Mouse (Mus musculus) heart, adult 11 months (tissue): ENCODE results near the gene Zkscan1.
"Not testable (repeated sequence)": the region's sequence is repeated elsewhere in the genome, so short reads cannot be mapped to it uniquely, and the experiment has no call there.

ENCODE experiments used
- DNase-seq: peaks from one replicate; pipeline ENCODE4 v3.0.0; 2022

The Zkscan1 gene

DNA sequence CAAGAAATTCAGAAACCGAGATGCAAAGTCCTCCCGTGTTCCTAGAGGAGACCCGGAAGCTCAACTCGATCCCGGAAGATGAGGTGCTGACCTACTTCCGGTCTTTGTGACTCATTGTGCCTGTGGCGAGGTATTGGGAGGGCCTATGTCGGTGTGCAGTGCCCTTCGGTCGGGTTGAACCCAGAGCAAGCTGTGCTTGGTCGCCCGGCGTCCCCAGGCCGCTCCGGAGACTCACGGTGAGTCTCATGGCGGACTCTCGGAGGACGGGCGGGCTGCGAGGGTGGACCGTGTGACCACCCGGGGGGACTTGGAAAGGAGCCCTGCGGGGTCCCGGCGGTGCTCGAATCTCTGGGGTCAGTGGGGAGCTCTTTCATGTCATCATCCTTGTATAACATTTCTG lies at the start of gene Zkscan1:
Zkscan1 (plus strand) TSS at position 89 of the 400 bp plus-strand sequence.
- DNase-seq: peak; percentile 98

DNA sequence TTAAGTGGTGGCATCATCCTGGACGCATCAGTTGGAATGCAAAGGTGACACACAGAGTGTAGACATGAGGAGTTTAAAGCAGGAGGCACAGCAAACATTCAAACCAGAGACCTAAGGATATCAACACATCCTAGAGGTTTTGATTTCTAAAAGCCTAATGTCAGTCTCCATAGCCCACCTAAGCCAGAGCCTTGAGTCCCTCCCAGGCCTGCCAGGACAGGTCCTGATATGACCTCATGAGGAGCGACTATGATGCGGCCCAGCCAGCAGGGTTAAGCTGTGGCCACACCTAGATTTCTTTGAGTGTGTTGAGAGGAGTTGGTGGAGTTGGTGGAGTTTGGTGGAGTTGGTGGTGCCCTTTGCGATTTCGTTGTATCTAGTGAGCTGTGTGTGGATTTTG lies 32.0 kb upstream of the Zkscan1 start, which contains the start of gene Smok3c:
Smok3c (plus strand) TSS at position 301 of the 400 bp plus-strand sequence.
- not testable (repeated sequence) for DNase-seq

DNA sequence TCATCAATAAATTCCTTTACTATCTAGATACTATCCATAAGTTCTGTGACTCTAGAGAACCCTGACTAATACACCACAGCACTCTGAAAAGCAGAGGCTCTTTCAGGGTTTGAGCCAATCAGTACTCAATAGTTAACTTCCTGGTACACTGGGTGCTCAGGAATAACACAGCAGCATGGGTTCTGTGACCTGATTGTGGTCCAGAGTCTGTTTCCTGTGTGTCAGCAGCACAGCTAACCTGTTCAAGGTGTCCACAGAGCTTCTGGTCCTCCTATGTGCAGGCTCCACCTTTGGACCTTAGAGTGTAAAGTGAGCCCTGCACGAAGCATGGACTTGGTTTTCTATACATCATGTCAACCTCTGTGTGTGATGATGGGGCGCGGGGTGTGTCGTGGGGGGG lies 11.1 kb upstream of the Zkscan1 start:
- DNase-seq: peak; percentile 69

DNA sequence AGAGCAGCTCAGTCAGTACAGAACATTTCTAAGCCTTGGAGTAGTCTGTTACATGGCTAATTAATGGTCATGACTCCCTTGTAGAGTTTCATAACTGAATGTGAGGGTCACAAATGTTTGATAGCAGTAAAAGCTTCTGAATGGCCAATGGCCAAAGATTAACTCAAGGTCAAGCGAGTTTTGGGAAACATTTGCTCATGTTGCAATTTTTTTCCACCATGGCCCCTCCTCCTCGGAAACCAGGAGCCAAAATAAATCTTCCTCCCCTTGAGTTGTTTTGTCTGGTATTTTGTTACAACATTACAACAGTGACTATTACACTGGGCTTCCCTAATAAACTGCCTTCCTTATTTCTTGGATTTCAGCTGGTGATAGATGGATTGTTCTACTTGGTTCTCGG lies 9.2 kb upstream of the Zkscan1 start:
- no peak for DNase-seq

DNA sequence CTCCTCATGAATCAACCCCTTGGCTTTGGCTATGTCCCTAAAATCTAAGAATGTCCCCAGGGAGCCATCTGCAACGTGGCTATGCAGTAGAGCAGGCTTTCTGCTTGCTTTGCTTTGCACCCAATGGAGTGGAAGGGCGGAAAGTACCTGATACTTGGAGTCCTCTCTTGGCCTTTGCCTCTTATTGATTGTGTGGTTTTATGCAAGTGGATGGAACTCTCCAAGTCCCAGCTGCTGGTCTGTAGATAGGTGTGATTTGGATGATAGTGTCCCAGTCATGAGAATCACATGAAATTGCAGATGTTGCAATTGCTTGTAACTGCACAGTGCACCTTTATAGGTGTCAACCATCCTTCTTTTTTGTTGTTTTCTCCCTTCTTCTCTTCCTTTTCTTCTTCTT lies 8.7 kb upstream of the Zkscan1 start:
- peak; percentile 41 for DNase-seq

DNA sequence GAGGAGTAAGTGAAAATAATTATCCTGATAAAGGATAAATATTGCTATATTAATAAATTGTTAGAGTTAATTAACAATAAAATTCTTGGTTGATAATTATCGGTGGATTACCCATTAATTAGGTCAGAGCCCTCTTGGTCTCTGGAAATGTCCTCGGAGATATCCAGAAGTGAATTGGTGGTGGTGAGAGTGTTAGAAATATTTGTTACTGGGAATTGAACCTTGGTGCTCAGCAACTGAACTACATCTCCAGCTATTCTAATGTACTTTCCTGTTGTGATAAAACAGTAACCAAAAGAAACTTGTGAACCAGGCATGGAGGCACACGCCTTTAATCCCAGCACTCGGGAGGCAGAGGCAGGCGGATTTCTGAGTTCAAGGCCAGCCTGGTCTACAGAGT lies 4.4 kb upstream of the Zkscan1 start:
- no peak for DNase-seq

DNA sequence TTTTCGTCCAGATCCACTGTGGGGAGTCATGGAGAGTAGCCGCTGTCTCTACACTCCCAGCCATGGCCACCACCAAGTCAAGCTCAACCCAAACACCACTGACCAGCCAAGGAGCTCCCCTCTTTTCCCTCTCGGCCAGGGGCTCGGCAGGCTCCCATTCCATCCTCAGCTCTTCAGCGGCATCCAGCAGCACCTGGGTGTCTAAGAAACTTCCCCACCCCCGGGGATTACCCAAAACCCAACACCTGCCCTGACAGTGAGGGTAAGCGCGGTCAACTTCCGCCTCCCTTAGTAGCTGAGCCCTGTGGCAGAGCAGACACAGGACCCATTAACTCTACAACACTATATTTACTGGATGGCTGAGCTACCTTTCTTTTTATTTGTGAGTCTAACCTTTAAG lies 3.4 kb upstream of the Zkscan1 start:
- peak; percentile 68 for DNase-seq

DNA sequence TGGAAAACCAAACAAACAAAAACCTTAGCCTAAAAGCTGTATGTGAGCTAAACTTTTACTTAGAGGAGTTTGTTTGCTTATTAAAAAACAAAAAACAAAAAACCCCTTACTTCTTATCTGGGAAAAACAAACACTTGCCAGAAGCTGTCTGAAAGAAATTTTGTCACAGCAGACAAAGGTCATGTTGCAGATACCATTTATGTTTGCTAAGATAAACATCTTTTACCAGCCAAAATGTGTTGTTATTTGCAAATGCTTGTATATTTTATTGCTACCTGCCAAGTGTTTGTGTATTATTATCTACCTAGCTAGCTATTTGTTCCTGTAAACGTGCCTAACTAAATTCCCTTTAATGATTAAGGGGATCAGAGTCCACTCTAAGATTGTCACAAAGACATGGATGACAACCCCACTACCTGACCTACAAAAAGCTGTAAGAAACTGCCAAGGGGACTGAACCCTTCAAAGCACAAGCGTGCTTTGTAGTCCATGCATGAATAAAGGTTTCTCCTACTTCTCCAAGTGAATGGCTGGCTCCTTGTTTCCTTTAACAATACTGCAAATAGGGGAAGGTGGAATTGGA lies 1.5 kb upstream of the Zkscan1 start:
- DNase-seq: no peak

DNA sequence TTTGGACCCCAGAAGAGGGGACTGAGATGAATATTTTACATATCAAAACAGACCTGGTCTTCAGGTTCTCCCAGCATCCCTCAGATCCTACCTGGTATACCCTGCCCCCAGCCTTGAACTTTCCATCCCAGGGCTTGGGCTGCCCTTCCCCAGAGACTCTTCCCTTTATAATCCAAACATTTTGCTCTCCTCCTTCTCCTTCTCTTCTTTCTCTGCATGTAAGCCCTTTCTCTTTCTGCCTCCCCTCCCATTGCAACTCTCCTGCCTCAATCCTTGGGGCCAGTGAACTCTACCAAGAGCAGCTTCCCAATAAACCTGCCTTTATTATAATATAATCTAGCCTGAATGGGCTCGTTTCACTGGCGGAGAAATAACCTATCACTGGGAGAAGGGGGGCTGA lies 948 bp upstream of the Zkscan1 start:
- DNase-seq: peak; percentile 66

DNA sequence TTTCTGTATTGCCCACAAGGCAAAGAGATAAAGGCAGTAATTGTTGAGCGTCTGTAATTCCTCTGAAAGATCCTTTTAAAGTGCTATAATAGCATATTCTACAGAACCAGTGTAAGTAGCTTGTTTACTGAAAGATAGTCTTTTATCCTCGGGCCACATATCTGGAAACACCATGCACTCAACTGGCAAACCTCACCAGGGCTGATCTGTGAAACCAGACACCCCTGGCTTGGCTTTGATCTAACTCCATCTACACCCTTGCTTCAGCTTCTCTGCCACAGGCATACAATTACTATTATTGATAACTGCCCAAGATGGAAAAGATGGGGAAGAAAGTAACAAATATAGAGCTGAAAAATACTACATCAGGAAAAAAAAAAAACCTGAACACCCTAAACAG lies 377 bp upstream of the Zkscan1 start:
- DNase-seq: no peak

DNA sequence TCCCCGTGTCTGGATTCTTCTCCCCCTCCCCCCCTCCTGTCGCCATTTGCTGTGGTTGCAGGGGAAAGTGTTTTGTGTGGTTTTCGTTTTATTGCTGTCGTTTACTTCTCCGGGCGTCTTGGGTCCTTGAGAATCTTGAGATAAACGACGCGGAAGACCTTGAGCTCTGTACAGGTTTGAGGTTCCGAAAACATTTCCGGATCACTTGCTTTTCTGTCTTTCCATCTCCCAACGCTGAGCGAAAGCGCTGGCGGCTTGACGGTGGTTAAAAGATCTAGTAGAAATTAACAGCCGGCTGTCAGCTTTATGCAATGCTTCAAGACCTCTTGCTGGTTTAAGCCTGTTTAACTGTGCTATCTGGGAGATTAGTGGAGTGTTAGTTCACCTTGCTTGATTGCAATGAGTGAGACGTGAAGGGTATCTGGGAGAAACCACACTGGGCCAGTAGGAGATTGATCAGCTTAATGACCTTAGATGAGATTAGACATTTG lies 582 bp downstream of the Zkscan1 start:
- DNase-seq: no peak

DNA sequence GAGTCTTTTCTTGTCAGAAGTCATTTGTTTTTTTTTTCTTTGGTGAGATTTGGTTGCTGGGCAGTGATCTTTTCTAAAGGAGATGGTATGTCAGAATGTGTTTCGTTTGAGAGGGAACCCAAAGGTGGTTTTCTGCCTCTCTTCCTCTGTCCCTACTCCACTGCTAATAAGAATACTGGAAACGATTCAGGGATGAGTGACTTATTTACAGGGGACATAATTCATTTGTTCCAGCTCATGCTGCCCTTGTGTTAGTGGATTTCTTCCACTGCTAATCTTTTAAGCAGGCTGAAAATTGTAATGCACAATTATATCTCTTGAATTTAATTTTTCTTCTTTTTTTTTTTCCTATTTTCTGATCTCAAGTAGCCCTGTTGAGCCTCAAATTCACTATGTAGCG lies 2.0 kb downstream of the Zkscan1 start:
- DNase-seq: no peak

DNA sequence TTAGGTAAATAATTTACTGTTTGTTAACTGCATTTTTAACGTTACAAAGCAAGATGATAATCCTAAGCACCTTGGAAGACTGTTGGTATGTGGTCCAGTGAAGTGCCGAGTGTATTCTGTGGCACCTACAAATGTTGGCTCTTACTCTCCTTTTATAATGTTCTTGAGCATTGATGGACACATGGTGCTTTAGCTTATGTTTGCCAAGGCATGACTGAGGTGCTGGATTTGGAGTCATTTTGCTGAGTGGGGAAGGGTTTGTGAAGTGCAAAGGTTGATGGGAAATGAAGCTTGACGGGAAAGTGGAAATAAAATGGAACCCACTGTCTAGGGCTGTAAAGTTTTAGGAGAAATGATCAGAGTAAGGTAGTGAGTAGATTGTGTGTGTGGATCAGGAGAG lies 3.5 kb downstream of the Zkscan1 start:
- DNase-seq: no peak

DNA sequence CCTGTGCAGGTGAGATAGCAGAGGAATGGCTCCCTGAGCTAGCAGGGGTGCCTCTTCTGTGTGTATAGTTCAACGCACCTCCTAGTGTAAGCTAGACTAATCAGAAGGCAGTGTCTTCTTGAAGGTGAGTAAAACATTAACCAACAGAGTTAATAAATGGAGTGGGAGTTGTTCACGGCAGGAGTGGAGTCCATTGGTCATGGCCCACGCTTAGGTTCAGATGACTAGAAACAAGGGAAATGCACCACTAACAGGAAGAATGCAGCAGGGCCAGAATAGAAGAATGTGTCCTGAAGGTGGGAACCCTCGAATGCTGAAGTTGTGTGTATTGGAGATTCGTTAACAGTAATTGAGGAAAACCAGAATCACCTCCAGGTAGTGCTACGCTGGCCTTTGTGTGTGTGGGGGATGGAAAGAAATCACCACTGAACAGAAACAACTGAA lies 4.2 kb downstream of the Zkscan1 start:
- DNase-seq: peak; percentile 55

DNA sequence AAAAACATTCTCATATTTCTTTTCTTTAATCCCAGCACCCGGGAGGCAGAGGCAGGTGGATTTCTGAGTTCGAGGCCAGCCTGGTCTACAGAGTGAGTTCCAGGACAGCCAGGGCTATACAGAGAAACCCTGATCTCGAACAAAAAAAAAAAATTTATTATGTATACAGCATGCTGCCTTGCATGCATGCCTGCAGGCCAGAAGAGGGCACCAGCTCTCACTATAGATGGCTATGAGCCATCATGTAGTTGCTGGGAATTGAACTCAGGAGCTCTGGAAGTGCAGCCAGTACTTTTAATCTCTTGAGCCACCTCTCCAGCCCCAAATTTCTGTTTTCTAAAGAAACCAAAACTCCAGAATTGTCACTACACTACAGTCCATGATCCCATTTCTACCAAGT lies 5.4 kb downstream of the Zkscan1 start:
- peak; percentile 48 for DNase-seq

DNA sequence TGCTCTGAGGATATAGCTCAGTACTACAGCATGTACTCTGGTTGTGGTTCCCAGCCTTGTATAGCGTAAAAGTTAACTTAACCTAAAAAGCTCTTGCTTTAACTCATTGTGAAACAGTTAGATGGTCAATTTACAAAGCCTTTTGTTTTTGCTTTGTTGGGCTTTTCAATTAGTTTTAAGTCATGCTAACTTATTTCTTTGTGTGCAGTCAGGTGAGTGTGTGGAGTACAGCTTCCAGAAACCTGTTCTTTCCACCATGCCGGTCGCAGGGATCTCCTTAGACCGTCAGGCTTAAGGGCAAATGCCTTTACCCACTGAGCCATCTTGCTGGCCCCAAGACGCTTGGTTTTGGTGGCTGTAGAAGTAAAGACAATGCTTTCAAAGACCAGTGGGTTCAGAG lies 5.9 kb downstream of the Zkscan1 start:
- peak; percentile 28 for DNase-seq

DNA sequence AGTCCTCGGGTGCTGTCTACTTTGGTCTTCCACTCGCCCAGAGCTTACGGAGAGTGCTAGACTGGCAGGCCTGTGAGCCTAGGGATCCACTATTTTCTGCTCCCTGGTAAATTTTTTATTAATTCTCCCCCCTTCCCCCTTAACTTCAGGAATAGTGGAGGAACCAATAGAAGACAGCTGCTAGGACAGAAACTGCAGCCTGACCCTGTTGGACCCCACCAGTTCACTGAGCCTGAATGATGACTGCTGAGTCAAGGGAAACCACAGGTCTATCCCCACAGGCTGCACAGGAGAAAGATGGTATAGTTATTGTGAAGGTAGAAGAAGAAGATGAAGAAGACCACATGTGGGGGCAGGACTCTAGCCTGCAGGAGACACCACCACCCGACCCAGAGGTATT lies 7.9 kb downstream of the Zkscan1 start:
- DNase-seq: peak; percentile 52

DNA sequence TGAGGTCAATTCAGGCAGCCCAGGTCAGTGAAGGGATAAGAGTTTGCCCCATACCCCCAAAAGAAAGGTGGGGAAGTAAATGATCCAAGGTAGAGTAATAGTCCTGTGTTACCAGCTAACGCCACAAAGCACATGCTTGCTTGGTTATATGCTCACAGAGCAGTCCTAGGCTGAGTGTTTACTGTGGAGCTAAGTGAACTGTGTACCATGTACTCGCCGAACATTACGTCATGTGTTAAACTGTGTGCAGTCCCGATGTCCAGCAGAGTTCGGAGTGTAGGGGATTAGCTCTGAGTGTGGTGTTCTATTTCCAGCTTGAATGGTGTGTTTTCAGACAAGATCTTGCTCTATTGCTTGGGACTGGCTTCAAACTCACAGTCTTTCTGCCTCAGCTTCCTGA lies 9.6 kb downstream of the Zkscan1 start:
- DNase-seq: peak; percentile 45

DNA sequence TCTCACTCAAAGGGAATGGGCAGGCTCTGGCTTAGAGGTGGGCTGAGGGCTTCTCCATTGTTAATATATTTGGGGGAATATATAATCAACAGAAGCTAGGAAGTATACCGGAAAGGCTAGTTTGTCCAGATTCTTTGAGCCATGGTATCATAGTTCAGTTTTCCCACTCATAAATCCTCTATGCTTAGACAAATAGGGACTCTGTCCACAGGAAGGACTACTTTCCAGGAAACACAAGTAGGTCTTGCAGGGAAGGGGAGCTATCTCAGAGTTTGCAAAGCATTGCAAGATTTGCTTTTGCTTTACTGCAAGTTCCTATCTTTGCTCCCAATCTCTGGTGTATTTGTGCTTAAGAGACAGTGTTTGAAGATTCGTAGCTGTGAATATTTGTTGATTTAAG lies 20.1 kb downstream of the Zkscan1 start:
- peak; percentile 13 for DNase-seq

DNA sequence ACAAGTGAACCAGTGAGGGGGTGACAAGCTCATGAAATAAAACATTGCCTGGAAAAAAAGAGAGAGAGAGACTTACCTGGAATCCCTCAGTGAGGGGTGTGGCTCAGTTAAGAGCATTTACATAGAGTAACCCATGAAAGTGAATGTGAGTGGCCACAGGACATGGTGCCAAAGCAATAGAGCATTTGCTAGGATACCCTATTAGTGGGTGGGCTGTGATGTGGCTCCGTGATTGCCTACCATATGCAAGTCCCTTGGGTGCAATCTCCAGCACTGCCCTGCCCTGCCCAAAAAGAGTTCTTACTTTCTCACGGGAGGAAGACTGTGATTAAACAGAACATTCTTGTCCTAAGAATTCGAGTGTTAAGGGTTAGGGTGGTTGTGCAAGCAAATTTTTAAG lies 22.2 kb downstream of the Zkscan1 start:
- peak; percentile 61 for DNase-seq

DNA sequence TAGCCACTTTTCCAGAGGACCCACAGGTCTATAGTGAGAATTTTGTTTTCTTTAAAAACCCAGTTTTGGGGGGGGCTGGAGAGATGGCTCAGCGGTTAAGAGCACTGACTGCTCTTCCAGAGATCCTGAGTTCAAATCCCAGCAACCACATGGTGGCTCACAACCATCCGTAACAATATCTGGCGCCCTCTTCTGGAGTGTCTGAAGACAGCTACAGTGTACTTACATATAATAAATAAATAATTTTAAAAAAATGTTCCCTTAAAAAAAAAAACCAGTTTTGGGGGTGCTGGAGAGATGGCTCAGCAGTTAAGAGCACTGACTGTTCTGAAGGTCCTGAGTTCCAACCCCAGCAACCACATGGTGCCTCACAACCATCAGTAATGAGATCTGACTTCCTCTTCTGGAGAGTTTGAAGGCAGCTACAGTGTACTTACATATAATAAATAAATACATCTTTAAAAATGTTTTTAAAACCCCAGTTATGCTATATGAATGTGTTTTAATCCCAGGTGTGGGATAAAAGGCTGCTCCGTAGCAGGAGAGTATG lies 25.0 kb downstream of the Zkscan1 start:
- DNase-seq: peak; percentile 23

DNA sequence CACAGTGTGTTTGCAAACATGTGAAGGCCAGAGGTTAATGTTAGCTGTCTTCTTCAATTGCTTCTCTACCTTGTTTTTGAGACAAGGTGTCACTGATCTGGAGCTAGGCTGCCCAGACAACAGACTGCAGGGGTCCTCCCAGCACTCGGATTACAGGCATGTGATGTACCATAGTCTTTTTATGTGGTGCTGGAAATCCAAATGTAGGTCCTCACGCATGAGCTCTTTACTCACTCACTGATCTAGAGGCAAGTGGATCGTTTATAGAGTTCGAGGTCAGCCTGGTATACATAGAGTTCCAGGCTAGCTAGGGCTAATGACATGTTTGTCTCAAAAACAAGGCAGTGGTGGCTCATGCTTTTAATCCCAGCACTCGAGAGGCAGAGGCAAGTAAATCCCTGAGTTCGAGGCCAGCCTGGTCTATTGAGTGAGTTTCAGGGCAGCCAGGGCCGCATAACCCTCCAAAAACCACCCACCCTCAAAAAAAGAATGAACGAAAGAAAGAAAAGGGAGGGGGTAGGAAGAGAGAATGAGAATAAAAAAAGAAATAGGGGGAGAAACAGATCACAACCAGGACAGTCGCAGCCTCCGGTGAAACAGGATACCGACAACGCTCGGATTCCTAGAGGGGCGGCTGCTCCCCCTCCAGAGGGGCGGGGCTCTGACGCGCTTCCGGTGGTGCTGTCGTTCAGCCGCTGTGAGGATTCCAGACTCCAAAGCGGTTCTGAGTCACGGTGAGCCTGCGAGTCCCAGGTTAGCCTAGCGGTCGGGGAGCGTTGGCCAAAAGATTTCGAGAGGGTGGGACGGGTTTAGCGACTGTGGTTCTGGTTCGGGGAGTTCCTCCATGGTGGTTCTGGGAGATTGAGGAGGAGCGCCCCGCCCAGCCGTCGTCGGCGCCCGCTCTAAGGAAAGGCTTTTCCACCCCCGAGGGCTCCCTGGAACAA lies 31.6 kb downstream of the Zkscan1 start, which contains the start of gene Zscan21:
Zscan21 (plus strand) TSS at position 649 of the 944 bp plus-strand sequence.
- DNase-seq: peak; percentile 99

DNA sequence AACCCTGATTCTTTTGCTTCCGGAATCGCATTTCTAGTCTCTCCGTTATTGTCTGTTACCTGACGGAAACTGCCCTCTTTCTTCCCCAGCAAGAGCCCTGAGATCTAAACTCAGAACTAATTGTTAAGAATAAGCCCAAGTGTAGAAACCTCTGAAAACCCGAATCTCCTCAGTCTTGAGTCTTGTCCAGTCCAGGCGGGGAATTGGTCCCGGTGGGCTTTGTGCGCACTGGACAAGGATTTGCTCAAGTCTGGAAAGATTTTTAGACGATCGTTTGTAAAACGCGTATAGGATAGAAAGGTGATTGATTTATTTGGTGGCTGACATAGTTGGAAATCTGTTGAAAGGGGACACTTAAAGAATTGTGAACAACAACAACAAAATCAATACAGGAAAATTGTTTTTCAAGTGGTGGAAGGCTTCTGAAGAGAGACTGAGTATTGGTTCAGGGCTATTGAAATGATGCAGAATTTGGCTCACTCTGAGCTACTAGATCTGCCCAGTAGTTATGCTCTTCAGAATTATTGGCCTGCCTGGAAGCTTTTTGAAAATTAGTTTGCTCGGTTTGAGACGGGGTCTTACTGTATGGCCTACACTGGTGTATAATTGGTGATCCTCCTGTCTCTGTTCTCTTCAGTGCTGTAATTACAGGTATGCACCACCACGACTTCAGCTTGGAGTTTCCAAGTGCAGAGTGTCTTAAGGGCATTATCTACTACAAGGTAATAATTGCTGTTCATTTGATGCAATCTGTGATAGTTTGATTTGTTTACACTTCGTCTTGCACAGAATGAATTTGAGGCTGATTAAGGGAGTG lies 32.5 kb downstream of the Zkscan1 start:
- no peak for DNase-seq
